Mouse (Mus musculus) heart, postnatal 36 days (tissue): ENCODE results near the gene 1700129C05Rik. TPM values are rescaled to one million over a fixed set of nuclear protein-coding genes. Genes with fewer than 3 reads are reported as not detected.
A peak's percentile ranks its signal among the peaks of the same experiment; 100 is the strongest.

Experiments
- DNase-seq, 2 experiments: peaks; one replicate each; pipeline ENCODE4 v3.0.0; 2021 to 2022
- intact Hi-C: fragments of 180-260 bp; cut with DNase I; formaldehyde crosslinking; loops from one replicate; pipeline ENCODE4 v1.15.1; 2025
- total RNA-seq, 2 experiments: library from RNA; stranded (reverse); gene quantifications; 2 replicates each; pipeline ENCODE4 v1.2.3; 2021

Gene 1700129C05Rik
- total RNA-seq, result not detected

DNA sequence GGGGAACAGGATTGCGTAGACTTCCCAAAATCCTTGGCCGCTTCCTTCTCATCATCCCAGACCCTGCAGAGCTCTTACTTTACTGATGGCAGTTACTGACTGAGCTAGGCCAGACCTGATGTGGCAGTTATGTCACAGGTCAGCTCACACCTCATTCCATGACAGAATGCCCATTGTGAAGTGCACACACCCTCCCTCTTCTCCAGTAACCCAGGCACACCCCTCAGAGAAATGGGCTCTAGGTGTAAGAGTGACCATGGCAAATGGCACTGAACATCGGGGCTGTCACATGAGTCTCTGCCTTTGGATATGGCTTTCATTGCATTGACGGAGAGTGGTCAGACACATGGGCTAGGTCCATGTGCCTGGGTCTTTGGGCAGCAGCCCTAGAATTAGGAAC is at the start of gene 1700129C05Rik:
Gene 1700129C05Rik, minus strand, starts transcription at position 101 of the 400 bp plus-strand sequence.
- no peak for DNase-seq
- intact Hi-C loops, result no loop called here

DNA sequence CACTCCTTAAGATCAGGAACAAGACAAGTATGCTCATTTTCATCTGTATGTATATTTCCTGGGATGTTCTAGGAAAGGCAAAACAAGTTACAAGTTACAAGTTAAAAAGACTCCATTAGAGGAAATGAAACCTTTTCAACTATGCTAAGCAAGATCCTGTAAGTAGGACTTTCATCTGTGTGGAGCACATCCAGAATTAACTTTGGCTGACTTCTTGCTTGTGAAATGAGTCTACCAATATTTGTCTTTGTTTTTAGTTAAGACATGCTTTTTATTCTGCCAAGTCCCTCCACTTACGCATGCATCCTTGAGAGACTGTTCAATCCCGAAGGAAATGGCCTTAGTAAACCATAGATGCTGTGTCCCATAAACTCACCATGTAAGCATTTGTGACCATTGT is 43.4 kb upstream of the 1700129C05Rik start:
- no peak for DNase-seq
- intact Hi-C loops, result no loop called here

DNA sequence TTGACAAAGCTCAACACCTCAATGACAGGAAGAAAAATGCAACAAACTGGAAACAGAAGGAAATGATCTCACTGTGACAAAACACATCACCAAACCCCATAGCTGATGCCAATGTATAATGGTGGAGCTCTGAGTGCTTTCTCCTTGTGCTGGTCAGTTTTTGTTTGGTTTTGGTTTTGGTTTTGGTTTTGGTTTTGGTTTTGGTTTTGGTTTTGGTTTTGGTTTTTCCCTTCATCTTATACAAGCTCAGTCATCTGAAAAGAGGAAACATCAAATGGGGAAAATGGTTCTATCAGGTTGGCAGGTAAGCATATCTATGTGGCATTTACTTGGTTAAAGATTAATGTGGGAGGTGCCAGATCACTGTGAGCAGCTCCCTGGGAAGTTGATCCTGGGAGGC is 42.8 kb upstream of the 1700129C05Rik start:
- intact Hi-C loops, result no loop called here
- DNase-seq, result no peak

DNA sequence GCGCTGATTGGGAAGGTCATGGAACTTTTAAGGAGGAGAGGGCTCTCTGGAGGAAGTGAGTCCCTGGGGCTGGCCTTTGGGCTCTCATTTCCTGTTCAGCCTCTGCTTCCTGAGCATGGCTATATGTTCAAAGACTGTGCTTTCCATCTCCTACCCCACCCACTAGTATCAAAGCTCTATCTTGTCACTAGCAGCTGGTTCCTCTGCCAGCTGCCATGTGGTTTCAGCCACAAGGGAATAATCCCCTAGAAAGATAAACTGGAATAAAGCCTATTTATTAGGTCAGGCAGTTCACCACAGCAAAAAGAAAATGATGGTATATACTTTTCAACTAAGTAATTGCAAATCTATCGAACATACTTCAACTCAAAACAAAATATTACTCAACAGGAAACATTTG is 40.0 kb upstream of the 1700129C05Rik start:
- intact Hi-C loops, result no loop called here
- no peak for DNase-seq

DNA sequence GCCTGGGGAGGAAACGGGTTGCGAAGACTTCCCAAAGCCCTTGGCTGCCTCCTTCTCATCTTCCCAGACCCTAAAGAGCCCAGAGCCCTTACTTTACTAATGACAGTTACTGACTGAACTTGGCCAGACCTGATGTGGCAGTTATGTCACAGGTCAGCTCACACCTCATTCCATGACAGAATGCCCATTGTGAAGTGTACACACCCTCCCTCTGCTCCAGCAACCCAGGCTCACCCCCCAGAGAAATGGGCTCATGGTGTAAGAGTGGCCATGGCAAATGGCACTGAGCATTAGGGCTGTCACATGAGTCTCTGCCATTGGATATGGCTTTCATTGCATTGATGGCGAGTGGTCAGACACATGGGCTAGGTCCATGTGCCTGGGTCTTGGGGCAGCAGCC is 36.0 kb upstream of the 1700129C05Rik start, which contains the start of gene Gm5142:
Gene Gm5142, minus strand, starts transcription at position 101 of the 400 bp plus-strand sequence.
- intact Hi-C loops, result no loop called here

DNA sequence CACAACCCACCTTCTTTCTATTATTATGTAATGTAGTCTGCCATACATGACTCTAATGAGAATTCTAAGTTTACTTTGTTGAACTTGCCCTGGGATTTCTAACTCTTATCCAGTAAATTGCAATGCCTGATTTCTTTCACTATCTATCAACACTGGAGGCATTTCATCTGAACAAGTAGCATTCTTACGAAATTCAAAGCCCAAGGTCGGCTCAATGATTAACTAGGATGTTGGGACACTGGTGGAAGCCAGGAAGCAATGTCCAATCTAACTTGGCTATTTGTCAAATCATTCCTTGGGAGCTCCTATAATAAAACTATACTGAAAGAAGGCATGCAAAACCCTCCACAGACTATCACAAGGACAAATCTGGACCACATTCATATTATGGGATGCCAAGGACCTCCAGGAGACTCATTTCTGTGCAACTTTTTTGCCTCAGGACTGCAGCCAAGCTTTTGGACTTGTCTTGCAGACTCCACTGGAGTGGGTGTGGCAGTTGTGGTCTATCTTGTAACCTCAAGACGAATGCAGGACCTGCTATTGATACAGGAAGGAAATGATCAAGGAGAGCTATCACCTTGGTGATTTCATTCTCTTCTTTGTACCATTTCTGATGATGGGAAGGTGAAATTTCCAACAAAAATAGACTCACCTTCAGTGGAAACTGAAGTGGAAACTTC is 14.5 kb upstream of the 1700129C05Rik start:
- intact Hi-C loops, result no loop called here
- no peak for DNase-seq

More for the DNA sequence above, 36.0 kb upstream of the 1700129C05Rik start, which contains the start of gene Gm5142:
- no peak for DNase-seq

DNA sequence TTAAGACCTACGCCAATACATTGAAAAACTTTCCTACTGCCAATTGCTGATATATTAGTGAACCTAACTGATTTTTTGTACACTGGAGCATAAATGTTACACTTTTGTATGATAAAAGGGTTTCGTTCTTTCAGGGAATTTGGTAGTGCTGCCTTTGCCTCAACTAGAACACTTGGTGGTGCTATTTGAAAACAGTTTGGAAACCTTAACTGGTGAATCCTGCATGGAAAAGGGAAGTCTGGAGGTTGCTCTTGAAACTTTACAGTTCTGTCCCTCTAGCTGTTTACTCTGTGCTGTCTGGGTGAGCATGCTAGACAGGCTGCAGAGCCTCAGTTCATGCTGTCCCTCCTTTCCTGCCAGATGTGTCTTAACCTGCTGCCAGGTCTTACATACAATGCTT is 12.9 kb upstream of the 1700129C05Rik start:
- DNase-seq, result no peak
- intact Hi-C loops, result no loop called here

DNA sequence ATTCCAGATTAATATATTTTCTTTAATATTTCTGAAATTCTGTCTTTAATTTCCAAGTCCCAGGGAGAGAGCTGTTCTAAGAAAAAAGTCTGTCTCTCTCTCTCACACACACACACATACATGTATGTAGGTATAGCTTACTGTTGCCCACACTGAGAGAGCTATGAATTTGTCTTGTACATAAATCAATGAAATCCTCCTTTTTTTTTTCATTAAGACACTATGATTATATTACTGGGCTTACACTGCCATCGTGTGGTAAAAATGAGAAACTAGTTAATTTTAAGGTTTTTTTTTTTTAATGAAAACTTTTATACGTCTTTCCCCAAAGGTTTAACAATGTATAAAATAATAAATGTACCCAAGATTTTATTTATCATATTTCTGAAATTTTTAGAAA is 28.4 kb downstream of the 1700129C05Rik start:
- intact Hi-C loops, result loop anchor here (2.0 to 10.0 kb wide), 3 partner anchors 1079 to 1433 kb away; no protein-coding TSS in a partner anchor
- DNase-seq, result no peak

DNA sequence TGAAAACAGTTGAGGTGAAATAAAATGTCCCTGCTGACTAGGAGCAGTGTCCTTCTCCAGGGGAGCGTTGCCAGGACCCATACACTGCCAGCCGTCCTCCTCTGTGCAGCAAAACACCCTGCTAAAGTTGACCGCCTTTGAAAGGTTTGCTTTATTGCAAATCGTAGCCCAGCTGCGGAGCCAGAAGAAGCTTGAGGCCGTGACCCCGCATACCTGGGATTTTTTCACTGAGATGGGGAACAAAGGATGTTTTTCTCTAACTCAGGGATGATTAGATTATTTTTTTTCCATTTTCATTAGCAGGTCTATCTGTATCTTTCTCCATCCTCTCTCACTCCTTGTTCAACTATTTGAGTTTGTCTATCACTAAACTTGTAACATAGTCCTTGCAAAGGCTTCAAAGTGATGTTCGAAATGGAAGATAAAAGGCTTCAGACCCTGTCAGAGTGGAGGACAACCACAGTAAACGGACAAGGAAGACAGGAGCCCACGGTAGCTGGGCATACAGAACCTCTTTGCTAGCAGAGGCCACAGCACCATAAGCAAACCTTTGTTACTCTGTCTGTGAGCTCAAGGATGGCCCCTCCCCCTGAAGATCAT is 38.6 kb downstream of the 1700129C05Rik start:
- intact Hi-C loops, result no loop called here
- DNase-seq, result no peak

DNA sequence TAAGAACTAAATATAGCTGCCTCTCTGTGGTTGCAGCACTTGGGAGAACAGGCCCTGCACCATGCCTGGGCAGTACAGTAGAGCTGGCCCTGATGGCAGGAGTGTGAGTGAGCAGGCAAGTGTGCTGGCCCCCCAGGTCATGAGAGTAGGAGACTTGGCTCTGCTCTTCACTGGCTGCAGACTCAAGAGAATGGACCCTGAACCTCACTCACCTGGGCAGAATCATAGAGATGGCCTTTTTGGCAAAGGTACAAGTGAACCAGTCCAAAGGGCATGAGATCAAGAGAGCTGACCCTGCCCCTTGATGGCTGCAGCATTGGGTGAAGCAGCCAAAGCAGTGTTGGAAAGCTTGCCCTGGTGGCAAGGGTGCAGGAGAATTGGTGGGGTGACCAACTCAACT is 49.1 kb downstream of the 1700129C05Rik start:
- no peak for DNase-seq

DNA sequence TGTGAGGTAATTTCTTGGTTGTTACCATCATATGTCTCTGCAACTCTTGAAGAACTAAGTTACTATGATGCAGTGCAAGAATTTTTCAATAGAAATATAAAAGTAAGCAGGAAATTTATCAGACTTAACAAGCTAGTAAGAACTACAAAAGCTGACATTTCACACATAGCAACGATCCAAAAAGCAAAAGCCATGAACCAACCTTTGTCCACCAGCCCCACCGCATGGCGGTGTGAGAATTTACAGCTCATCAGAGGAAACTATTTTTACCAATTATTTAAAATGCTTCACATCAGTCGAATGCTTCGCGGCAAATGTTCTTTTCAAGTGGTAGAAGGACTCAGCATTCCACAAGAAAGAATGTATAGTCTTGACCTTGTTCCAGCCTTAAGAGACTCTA is 58.3 kb downstream of the 1700129C05Rik start:
- intact Hi-C loops, result loop anchor here (10.0 kb wide), 1 partner anchor 380 kb away; no protein-coding TSS in a partner anchor
- peak; percentile 35 to 43 for DNase-seq

More for the DNA sequence above, 49.1 kb downstream of the 1700129C05Rik start:
- intact Hi-C loops, result no loop called here

Other genes with a start within 250 kb of the 1700129C05Rik start
- gene Gm5142, start 35.9 kb upstream of the 1700129C05Rik start, total RNA-seq, result not detected
- 10 to 100 TPM in 1 of 2 experiments, 1 to 10 TPM in 1; 9.2 to 14.0 TPM for gene Rcbtb1, start 58.3 kb upstream of the 1700129C05Rik start, total RNA-seq
- gene Gm6904, start 117.3 kb upstream of the 1700129C05Rik start, total RNA-seq, result not detected
- under 1 TPM; 0.22 to 0.27 TPM for gene Phf11a, start 154.6 kb upstream of the 1700129C05Rik start, total RNA-seq
- 1 to 10 TPM in 1 of 2 experiments, under 1 TPM in 1; 0.64 to 1.6 TPM for gene Phf11b, start 198.5 kb upstream of the 1700129C05Rik start, total RNA-seq
- gene Phf11d, start 222.6 kb upstream of the 1700129C05Rik start, total RNA-seq, result 1 to 10 TPM; 5.7 to 9.5 TPM